Mouse (Mus musculus): Measurements from ENCODE around the gene S100a3. TPM values are rescaled to one million over a fixed set of nuclear protein-coding genes. Genes with fewer than 3 reads are reported as not detected.
A peak's percentile ranks its signal among the peaks of the same experiment; 100 is the strongest.

The S100a3 gene
- polyA plus RNA-seq, 1 experiment from 2014 or later, result not detected

DNA sequence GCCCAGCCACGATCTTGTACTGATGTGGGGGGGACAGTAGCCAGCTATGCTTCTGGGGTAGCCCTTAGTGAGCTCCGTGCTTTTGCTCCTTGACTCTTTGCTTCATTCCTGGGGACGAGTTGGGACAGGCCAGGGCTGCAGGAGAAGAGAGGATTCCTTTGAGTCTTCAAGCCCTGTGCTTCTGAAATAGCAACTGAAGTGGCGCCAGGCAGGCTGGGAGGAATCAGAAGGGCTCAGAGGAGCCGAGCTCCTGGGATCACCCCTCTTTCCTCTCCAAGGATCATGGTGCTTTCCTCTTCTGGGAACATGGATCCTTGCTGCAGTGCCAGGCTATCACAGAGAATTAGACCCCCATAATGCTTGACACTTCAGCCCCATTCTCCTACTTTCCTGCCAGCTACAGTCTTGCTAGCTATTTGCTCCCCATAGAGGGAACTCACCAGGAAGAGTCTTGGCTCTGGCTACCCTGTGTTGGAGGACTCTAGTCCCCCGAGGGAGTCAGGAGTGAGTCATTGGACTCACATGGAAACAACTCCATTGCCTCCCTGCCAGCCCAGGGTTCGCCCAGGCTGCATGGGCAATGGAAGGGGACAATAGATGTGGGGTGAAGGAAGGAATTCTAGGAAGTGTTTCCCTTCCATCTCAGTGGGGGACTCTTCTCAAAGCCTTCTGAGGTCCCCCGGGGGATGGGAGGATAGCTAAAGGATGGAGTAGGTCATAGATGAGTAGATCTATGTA is 40.2 kb downstream of the S100a3 start:
- no peaks in the 10 kb centered on the region for H3K36me3 ChIP-seq (ENCODE audit: control insufficient read depth, insufficient read depth, low read length)
- no peak overlapping the region for H3K27ac ChIP-seq (ENCODE audit: low read depth, low read length)
- 86% methylated on average over 8 of the region's 8 CpGs for WGBS
- no peak overlapping the region for H3K4me3 ChIP-seq (ENCODE audit: low read depth, low read length)
- H3K27me3 ChIP-seq (ENCODE audit: control insufficient read depth, insufficient read depth, low read length), result no peaks in the 10 kb centered on the region
- no peak overlapping the region for H3K9ac ChIP-seq (ENCODE audit: low read length)
- H3K4me1 ChIP-seq (replicated peaks; ENCODE audit: control insufficient read depth, insufficient read depth, low read length), result no peaks in the 10 kb centered on the region; the same call in 1 of the 2 replicates
- ATAC-seq (replicated peaks; ENCODE audit: low FRiP score) (no peak), DNase-seq (ENCODE audit: low spot score) (no peak)
- H3K9me3 ChIP-seq (ENCODE audit: control insufficient read depth, low read length), result no peaks in the 10 kb centered on the region
- H3K4me2 ChIP-seq (ENCODE audit: low read depth, low read length, severe bottlenecking), result no peak overlapping the region

DNA sequence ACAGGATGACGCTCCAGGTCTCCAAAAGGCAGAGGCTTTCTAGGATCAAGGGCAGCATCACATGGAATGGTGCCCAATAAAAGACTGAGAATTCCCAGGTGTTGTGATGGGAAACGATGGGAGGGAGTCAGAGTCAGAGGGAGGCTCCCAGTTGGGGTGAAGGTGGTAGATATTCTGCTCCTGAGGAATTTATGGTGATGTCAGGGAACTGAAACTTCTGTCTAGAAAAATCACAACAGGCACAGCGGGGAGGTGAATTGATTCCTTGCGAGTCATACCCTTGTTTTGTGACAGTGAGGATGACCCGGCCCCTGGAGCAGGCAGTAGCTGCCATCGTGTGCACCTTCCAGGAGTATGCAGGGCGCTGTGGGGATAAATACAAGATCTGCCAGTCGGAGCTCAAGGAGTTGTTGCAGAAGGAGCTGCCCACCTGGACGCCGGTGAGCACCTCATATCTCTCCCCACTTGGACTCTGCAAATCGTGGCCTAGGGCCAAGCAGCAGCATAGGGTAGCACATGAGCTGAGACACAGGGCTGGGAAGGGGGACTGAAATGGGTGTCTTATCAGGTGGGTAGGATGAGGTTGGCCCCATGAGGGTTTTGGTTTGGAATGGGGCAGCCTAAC is 41.2 kb downstream of the S100a3 start, which contains the start of gene Gm42674:
Gene Gm42674 (plus strand): TSS at position 419 of the 625 bp plus-strand sequence.
- H3K4me1 ChIP-seq (replicated peaks; ENCODE audit: control insufficient read depth, insufficient read depth, low read length), result no peaks in the 10 kb centered on the region; the same call in 1 of the 2 replicates
- H3K27ac ChIP-seq (ENCODE audit: low read depth, low read length), result no peak within 1 kb of the TSS
- no peaks in the 10 kb centered on the region for H3K27me3 ChIP-seq (ENCODE audit: control insufficient read depth, insufficient read depth, low read length)
- H3K9ac ChIP-seq (ENCODE audit: low read length), result no peak within 1 kb of the TSS
- ATAC-seq (replicated peaks; ENCODE audit: low FRiP score) (no peak), DNase-seq (ENCODE audit: low spot score) (no peak)
- no peak within 1 kb of the TSS for H3K4me2 ChIP-seq (ENCODE audit: low read depth, low read length, severe bottlenecking)
- H3K4me3 ChIP-seq (ENCODE audit: low read depth, low read length), result no peak within 1 kb of the TSS
- no peaks in the 10 kb centered on the region for H3K36me3 ChIP-seq (ENCODE audit: control insufficient read depth, insufficient read depth, low read length)
- 83% methylated on average over 11 of the region's 11 CpGs for WGBS
- no peaks in the 10 kb centered on the region for H3K9me3 ChIP-seq (ENCODE audit: control insufficient read depth, low read length)

DNA sequence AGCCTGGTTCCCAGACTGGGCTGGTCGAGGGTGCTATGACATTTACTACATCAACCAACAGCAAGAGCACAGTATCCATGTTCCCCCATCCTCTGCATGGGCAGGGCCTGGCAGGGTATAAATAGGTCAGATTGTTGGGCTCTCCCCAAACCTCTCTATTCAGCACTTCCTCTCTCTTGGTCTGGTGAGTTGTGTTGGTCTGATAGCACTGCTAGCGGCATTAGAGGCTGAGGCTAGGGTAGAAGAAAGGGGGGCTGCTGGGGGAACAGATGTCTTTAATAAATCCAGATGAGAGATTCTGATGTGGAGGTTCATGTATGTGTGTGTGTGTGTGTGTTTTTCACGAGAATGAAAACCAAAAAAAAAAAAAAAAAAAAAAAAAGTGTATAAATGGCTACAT is 43.2 kb downstream of the S100a3 start, which contains the start of gene S100a4:
Gene S100a4 (plus strand): TSS at position 149 of the 400 bp plus-strand sequence.
- Histone ChIP-seq H3K4me3 (ENCODE audit: low read depth, low read length) (no peak within 1 kb of the TSS), H3K27me3 (ENCODE audit: control insufficient read depth, insufficient read depth, low read length) (no peaks in the 10 kb centered on the region), H3K4me2 (ENCODE audit: low read depth, low read length, severe bottlenecking) (no peak within 1 kb of the TSS), H3K27ac (ENCODE audit: low read depth, low read length) (no peak within 1 kb of the TSS), H3K4me1 (replicated peaks; ENCODE audit: control insufficient read depth, insufficient read depth, low read length) (no peaks in the 10 kb centered on the region; the same call in 1 of the 2 replicates), H3K9me3 (ENCODE audit: control insufficient read depth, low read length) (no peaks in the 10 kb centered on the region), H3K36me3 (ENCODE audit: control insufficient read depth, insufficient read depth, low read length) (no peaks in the 10 kb centered on the region), H3K9ac (ENCODE audit: low read length) (no peak within 1 kb of the TSS)
- DNase-seq (ENCODE audit: low spot score), result no peak
- no peak for ATAC-seq (replicated peaks; ENCODE audit: low FRiP score)
- 70% methylated on average over 3 of the region's 3 CpGs for WGBS

DNA sequence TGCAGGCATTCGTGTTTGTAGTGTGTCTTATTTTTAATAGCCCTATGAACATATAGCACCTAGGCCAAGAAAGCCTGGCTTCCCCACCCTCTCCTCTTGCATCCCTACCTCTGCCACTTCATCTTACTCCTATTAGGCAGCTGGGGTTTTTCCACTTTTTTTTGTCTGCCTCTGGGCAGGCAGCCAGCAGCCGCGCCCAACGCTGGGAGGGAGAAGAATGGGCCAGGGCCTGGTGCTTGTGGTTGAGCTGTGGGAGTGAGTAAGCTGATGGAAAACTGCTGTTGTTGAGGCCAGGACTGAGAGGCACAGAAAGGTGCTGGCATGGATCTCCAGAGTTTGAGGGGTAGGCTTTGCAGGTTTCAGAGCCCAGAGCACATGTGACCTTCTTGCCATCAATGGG is 44.0 kb downstream of the S100a3 start:
- Histone ChIP-seq H3K9ac (ENCODE audit: low read length) (no peak overlapping the region), H3K27ac (ENCODE audit: low read depth, low read length) (no peak overlapping the region), H3K4me1 (replicated peaks; ENCODE audit: control insufficient read depth, insufficient read depth, low read length) (no peaks in the 10 kb centered on the region; the same call in 1 of the 2 replicates), H3K27me3 (ENCODE audit: control insufficient read depth, insufficient read depth, low read length) (no peaks in the 10 kb centered on the region), H3K4me3 (ENCODE audit: low read depth, low read length) (no peak overlapping the region), H3K9me3 (ENCODE audit: control insufficient read depth, low read length) (no peaks in the 10 kb centered on the region), H3K4me2 (ENCODE audit: low read depth, low read length, severe bottlenecking) (no peak overlapping the region), H3K36me3 (ENCODE audit: control insufficient read depth, insufficient read depth, low read length) (no peaks in the 10 kb centered on the region)
- WGBS, result 73% methylated on average over 4 of the region's 4 CpGs
- DNase-seq (ENCODE audit: low spot score) (no peak), ATAC-seq (replicated peaks; ENCODE audit: low FRiP score) (peak; percentile 56; the same call in 1 of the 2 replicates)

DNA sequence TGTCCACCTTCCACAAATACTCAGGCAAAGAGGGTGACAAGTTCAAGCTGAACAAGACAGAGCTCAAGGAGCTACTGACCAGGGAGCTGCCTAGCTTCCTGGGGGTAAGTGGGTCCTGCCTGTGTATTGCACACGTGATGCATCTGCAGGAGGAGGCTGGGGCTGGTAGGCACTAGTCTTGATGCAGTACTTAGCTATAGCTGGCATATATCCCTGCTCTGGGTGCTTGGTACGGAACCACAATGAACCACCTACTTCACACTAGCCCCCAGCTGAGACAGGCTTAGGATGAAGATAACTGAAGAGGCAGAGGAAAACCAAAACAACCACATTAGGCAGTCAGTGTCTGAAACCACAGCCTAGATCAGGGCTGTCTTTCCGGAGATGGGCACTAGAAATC is 44.7 kb downstream of the S100a3 start:
- Histone ChIP-seq H3K4me2 (ENCODE audit: low read depth, low read length, severe bottlenecking) (no peak overlapping the region), H3K4me1 (replicated peaks; ENCODE audit: control insufficient read depth, insufficient read depth, low read length) (no peaks in the 10 kb centered on the region; the same call in 1 of the 2 replicates), H3K9ac (ENCODE audit: low read length) (no peak overlapping the region), H3K36me3 (ENCODE audit: control insufficient read depth, insufficient read depth, low read length) (no peaks in the 10 kb centered on the region), H3K27me3 (ENCODE audit: control insufficient read depth, insufficient read depth, low read length) (no peaks in the 10 kb centered on the region), H3K9me3 (ENCODE audit: control insufficient read depth, low read length) (no peaks in the 10 kb centered on the region), H3K27ac (ENCODE audit: low read depth, low read length) (no peak overlapping the region), H3K4me3 (ENCODE audit: low read depth, low read length) (no peak overlapping the region)
- no peak for ATAC-seq (replicated peaks; ENCODE audit: low FRiP score)
- no peak for DNase-seq (ENCODE audit: low spot score)
- 77% methylated on average over 3 of the region's 3 CpGs for WGBS

DNA sequence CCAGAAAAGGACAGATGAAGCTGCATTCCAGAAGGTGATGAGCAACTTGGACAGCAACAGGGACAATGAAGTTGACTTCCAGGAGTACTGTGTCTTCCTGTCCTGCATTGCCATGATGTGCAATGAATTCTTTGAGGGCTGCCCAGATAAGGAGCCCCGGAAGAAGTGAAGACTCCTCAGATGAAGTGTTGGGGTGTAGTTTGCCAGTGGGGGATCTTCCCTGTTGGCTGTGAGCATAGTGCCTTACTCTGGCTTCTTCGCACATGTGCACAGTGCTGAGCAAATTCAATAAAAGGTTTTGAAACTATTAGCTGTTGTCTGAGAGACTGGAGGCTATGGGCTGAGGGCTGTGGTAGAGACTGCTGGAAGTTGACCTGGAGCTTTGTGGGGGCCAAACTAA is 45.4 kb downstream of the S100a3 start:
- Histone ChIP-seq H3K4me3 (ENCODE audit: low read depth, low read length) (no peak overlapping the region), H3K36me3 (ENCODE audit: control insufficient read depth, insufficient read depth, low read length) (no peaks in the 10 kb centered on the region), H3K27ac (ENCODE audit: low read depth, low read length) (no peak overlapping the region), H3K4me2 (ENCODE audit: low read depth, low read length, severe bottlenecking) (no peak overlapping the region), H3K27me3 (ENCODE audit: control insufficient read depth, insufficient read depth, low read length) (no peaks in the 10 kb centered on the region), H3K9ac (ENCODE audit: low read length) (no peak overlapping the region), H3K4me1 (replicated peaks; ENCODE audit: control insufficient read depth, insufficient read depth, low read length) (no peaks in the 10 kb centered on the region; the same call in 1 of the 2 replicates), H3K9me3 (ENCODE audit: control insufficient read depth, low read length) (no peaks in the 10 kb centered on the region)
- ATAC-seq (replicated peaks; ENCODE audit: low FRiP score), result no peak
- 84% methylated on average over 2 of the region's 2 CpGs for WGBS
- no peak for DNase-seq (ENCODE audit: low spot score)

DNA sequence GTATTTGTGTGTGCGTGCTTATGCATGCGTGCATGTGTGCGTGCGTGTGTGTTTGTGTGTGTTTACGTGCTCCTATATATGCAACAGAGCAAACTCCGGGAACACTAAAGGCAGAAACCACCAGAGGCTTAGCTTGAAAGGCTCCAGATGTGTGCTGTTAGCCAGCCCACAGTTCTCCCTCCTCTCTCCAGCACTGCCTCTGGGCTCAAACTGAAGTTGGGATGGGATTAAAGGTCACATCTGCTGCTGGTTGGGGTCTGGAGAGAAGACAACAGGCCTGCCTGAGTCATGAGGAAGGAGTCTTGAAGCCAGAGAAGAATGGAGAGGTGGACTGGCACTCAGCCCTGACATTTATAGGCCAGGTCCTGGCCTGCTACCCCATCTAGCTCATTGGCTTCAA is 45.8 kb downstream of the S100a3 start:
- ATAC-seq (replicated peaks; ENCODE audit: low FRiP score) (no peak), DNase-seq (ENCODE audit: low spot score) (no peak)

DNA sequence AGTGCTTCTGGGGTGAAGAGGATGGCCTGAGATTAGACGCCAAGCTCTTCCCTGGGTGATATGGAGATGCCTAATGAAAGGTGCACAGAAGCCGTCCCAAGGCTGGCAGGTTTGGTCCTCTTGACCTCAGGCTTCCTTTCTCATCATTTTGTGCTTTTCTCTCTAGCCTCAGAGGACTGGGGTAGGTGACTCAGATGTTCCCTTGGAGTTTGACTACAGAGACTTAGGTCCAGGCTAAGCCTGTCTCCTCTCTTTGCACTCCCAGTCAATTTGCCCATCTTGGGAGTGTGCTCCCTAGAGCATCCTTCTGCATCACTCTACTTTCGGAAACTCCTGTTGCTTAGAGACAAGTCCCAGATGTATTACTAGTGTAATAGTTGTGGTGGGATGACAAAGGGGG is 47.0 kb downstream of the S100a3 start:
- no peak for DNase-seq (ENCODE audit: low spot score)
- Histone ChIP-seq H3K4me1 (replicated peaks; ENCODE audit: control insufficient read depth, insufficient read depth, low read length) (no peaks in the 10 kb centered on the region; the same call in 1 of the 2 replicates), H3K36me3 (ENCODE audit: control insufficient read depth, insufficient read depth, low read length) (no peaks in the 10 kb centered on the region), H3K27me3 (ENCODE audit: control insufficient read depth, insufficient read depth, low read length) (no peaks in the 10 kb centered on the region), H3K4me2 (ENCODE audit: low read depth, low read length, severe bottlenecking) (no peak overlapping the region), H3K4me3 (ENCODE audit: low read depth, low read length) (no peak overlapping the region), H3K9ac (ENCODE audit: low read length) (no peak overlapping the region), H3K27ac (ENCODE audit: low read depth, low read length) (no peak overlapping the region), H3K9me3 (ENCODE audit: control insufficient read depth, low read length) (no peaks in the 10 kb centered on the region)
- 92% methylated on average over 3 of the region's 3 CpGs for WGBS
- no peak for ATAC-seq (replicated peaks; ENCODE audit: low FRiP score)

More for the DNA sequence above, 45.8 kb downstream of the S100a3 start:
- Histone ChIP-seq H3K27ac (ENCODE audit: low read depth, low read length) (no peak overlapping the region), H3K9me3 (ENCODE audit: control insufficient read depth, low read length) (no peaks in the 10 kb centered on the region), H3K36me3 (ENCODE audit: control insufficient read depth, insufficient read depth, low read length) (no peaks in the 10 kb centered on the region), H3K27me3 (ENCODE audit: control insufficient read depth, insufficient read depth, low read length) (no peaks in the 10 kb centered on the region), H3K9ac (ENCODE audit: low read length) (no peak overlapping the region), H3K4me1 (replicated peaks; ENCODE audit: control insufficient read depth, insufficient read depth, low read length) (no peaks in the 10 kb centered on the region; the same call in 1 of the 2 replicates), H3K4me3 (ENCODE audit: low read depth, low read length) (no peak overlapping the region), H3K4me2 (ENCODE audit: low read depth, low read length, severe bottlenecking) (no peak overlapping the region)
- WGBS, result 78% methylated on average over 6 of the region's 6 CpGs

Data from forebrain, embryonic 11.5 days (tissue).